Mouse (Mus musculus): ENCODE measurements around the gene Herpud2. TPM values are rescaled to one million over a fixed set of nuclear protein-coding genes. Genes with fewer than 3 reads are reported as not detected.

Gene Herpud2
- 10 to 100 TPM; 46.9 to 47.5 TPM for total RNA-seq (2021)
- long read RNA-seq, experiment 1, transcript Herpud2-201 (8 exons, 2,781 nt), result major isoform, 46 of 56 reads
- long read RNA-seq, experiment 1, partial matches to known transcripts, result 1 of 56 reads
- long read RNA-seq, experiment 1, other reads (novel, unspliced or antisense), result 7 of 56 reads
- long read RNA-seq, experiment 2, transcript Herpud2-201 (8 exons, 2,781 nt), result major isoform, 29 of 43 reads
- long read RNA-seq, experiment 2, partial matches to known transcripts, result 6 of 43 reads
- long read RNA-seq, experiment 2, other reads (novel, unspliced or antisense), result 6 of 43 reads

DNA sequence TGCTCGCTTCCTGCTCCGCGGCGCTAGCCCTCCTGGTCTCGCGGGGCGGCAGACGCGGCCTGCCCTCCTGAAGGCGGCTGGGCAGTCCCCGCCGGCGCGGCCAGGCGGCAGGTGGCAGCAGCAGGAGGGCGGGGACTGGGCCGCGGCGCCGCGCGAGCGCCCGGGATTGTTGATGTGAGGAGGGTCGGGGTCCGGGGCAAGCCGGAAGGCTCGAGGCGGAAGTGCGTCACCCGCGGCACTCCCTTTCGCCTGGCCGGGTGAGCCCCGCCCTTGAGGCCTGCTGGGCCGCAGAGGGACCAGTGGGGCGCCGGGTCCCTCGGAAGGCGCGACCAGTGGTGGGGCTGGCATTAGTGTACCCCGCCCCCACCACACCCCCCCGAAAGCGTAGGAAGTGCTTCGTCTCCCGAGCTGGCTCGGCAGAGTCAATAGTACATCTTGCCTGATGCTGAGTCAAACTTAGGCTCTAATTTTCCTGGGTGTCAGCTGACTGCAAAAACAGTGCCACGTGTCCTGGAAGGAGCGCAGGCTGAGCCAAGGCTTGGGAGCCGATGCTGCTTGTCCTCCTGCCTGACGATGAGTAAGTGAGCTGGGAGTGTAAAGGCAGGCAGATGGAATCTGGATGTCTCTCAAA is at the start of gene Herpud2:
Herpud2 (minus strand) TSS at position 210 of the 631 bp plus-strand sequence.
- peak; percentile 88 to 91 for DNase-seq (ENCODE audit: low spot score in 2 of 2)

DNA sequence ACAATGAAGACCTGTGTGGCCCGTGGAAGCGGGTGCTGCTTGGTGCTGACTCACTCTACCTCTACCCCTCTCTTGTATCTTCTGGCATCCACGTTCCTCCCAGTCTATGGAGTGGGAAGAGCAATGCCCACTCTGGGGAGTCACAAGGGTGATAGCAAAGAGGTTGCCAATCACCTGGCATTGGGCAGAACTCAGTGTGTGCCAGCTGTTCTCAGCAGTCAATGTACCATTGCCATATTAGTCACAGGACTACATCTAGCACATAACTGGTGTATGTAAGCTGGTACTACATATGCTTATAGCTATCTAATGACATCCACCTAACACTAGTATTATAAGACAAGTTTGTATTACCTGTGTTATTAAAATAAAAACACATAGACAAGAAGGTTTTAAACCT is 49.4 kb upstream of the Herpud2 start:
- no peak for DNase-seq (ENCODE audit: low spot score in 2 of 2)

DNA sequence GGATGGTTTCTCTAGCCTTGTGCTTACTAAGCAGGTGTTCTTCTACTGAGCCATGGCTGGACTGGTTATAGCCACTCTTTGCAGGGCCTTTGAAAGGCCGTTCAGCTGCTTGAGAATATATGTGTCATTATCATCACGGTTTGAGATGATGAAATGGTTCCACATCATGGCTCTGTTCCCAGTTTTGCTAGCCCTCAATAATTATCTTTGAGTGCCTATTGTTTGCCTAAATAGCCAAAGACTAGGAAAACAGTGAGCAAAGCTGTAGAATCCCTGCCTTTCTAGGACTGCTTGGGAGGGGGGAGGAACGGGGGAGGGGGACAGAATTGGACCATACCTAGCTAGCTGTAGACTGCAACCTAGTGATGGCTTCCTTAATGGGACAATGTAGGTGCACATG is 48.5 kb upstream of the Herpud2 start:
- DNase-seq (ENCODE audit: low spot score in 2 of 2), result no peak

DNA sequence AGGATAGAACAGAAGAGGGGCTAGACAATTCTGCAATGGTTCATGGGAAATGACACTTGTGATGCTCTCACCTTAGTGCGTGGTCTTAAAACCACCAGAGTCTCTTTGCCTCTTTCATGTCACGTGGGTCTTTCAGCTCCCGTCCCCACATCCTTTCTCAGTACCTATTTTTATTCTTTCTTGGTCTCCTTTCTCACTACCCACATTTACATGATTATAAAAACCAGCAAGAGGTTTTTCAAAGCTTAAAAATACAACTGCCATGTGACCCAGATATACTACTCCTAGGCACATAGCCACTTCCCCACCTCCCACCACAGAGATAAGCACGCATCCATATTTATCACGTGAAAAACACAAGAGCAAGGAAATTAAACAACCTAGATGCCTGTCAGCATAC is 45.1 kb upstream of the Herpud2 start:
- no peak for DNase-seq (ENCODE audit: low spot score in 2 of 2)

DNA sequence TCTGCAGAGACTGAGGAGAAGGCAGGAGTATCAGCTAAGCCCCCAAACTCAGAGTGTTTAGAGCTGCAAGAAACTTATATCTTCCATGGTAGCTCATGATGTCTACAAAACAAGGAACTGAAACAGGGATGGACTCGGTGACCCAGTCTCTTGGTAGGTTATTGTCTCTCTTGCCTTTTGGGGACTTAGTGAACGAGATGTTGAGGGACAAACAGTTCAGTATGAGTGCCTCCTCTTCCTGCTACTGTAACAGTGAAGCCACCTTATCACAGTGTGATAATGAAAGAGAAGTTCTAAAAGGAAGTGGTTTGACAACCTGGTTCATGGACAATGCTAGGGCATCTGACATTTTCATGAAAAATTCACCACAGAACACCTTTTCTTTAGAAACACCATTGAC is 40.0 kb upstream of the Herpud2 start:
- DNase-seq (ENCODE audit: low spot score in 2 of 2), result no peak

DNA sequence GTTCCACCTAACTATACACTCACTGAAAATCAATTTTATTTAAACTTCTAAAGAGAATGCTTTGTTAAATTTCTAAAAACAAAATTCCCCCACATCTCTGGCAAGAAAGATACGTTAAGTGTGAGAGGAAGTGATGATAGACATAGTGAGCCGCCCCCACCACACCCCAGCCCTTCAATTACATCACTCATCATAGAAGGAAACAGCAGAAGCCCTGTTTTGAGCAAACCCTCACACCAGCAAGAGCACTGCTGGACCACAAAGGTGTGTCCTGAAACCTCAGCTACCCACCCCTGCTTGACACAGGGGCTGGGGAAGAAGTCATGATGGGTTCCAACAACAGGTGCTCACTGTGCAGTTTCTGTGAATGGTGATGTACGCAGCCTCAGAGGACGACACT is 34.9 kb upstream of the Herpud2 start:
- DNase-seq (ENCODE audit: low spot score in 2 of 2), result no peak

GRCm38 (mm10) chr9:25185854-25186253 is 34.2 kb upstream of the Herpud2 start:
- DNase-seq (ENCODE audit: low spot score in 2 of 2), result no peak

- no peak for DNase-seq (ENCODE audit: low spot score in 2 of 2)
Observed at GRCm38 (mm10) chr9:25184606-25185005, 33.0 kb upstream of the Herpud2 start.

DNA sequence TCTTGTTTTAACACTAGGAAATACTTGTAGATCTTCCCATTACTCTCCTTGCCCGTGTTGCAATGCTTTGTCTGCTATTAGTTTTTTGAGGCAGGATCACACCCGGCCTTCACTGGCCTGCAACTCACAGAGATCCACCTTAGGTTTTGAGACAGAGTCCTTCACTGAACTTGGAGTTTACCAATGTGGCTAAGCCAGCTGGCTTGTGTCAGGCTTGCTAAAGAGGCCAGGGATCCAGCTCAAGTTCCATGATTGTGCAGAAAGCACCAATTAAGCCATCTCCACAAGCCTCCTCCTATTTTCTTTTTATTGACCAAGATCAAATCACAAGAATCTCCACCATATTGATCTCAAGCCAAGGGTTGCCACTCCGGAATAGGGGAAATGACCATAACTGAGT is 26.4 kb upstream of the Herpud2 start:
- DNase-seq (ENCODE audit: low spot score in 2 of 2), result no peak

DNA sequence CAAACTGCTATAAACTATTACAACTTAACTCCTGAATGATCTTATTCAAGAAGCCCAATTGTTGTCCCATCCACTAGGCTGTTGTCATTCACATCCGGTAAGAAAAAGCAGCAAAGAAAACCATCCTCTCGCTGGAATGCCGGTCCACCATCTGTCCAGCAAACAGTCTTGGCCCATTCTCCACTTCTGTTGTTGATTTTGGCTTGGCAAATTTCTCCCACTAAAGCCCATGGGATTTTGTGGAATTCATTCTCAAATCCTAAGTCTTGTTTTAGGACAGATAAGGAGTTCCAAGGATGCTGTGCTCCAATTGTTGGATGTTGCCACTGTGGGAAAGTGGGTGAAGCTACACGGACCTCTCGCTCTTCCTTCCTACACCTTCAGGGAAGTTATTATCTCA is 25.6 kb upstream of the Herpud2 start:
- no peak for DNase-seq (ENCODE audit: low spot score in 2 of 2)

DNA sequence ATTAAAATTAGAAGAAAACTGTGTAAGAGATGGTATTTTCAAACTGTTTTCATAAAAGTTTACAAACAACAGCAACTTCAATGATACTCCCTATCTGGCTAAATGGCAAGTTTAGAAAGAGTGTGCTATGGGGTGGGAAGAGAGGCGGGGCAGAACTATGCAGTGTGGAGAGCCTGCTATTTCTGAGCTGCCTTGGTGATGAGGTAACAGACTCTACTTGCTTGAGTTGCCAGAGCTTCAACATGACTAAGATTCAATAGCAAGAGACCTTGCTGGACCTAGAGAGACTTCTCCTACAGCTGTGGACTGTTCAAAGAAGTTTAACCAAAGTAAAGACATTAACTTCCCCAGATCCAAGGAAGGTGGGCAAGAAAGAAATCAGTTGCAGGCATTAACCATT is 24.9 kb upstream of the Herpud2 start:
- no peak for DNase-seq (ENCODE audit: low spot score in 2 of 2)

- DNase-seq (ENCODE audit: low spot score in 2 of 2), result peak in 1 of 2 experiments; percentile 33
Observed at GRCm38 (mm10) chr9:25175978-25176377, 24.4 kb upstream of the Herpud2 start.

GRCm38 (mm10) chr9:25175039-25175442 is 23.4 kb upstream of the Herpud2 start:
- peak; percentile 75 to 93 for DNase-seq (ENCODE audit: low spot score in 2 of 2)

DNA sequence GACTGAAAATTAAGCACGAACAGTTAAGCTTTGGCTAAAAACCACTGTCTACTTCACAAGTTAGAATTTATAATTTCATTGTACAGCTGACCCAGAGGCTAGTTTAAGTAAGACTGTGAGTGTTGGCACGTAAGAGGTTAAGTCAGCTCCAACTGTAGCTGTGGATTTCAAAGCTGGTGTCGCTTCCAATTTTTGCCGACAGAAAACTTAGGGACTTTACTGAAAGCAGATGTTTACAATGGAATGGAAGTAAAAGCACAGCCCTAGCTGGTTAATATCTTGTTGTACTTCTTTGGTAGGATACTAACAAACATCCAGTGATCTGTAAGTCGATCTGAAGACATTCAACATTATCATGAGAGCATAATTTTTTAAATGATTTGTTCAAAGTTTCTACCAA is 23.0 kb upstream of the Herpud2 start:
- no peak for DNase-seq (ENCODE audit: low spot score in 2 of 2)

DNA sequence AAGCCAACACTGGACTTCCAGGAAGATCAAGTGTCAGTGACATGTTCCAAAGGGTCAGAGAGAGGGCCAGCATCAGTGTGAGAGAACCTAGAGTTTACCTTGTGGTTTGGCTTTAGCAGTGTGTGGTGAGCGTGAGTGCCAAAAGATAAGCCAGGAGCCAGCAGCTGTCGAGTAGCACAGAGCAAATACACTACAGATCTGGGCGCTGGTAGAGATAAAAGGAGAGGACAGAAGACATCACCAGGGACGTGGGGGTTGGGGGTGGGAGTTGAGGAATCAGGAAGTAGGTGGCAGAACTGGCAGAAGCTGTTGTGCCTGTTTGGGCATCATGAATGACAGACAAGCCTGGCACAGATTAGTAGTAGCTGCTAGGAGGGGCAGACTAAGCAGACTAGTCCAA is 21.6 kb upstream of the Herpud2 start:
- DNase-seq (ENCODE audit: low spot score in 2 of 2), result no peak

GRCm38 (mm10) chr9:25169626-25170025 is 18.0 kb upstream of the Herpud2 start:
- no peak for DNase-seq (ENCODE audit: low spot score in 2 of 2)

- DNase-seq (ENCODE audit: low spot score in 2 of 2), result peak; percentile 71 to 86
Observed at GRCm38 (mm10) chr9:25167458-25168084, 16.0 kb upstream of the Herpud2 start.

- DNase-seq (ENCODE audit: low spot score in 2 of 2), result no peak
Observed at GRCm38 (mm10) chr9:25158218-25158617, 6.6 kb upstream of the Herpud2 start.

- no peak for DNase-seq (ENCODE audit: low spot score in 2 of 2)
Observed at GRCm38 (mm10) chr9:25156377-25156776, 4.8 kb upstream of the Herpud2 start.

GRCm38 (mm10) chr9:25153066-25153465 is 1.4 kb upstream of the Herpud2 start:
- DNase-seq (ENCODE audit: low spot score in 2 of 2), result no peak

DNA sequence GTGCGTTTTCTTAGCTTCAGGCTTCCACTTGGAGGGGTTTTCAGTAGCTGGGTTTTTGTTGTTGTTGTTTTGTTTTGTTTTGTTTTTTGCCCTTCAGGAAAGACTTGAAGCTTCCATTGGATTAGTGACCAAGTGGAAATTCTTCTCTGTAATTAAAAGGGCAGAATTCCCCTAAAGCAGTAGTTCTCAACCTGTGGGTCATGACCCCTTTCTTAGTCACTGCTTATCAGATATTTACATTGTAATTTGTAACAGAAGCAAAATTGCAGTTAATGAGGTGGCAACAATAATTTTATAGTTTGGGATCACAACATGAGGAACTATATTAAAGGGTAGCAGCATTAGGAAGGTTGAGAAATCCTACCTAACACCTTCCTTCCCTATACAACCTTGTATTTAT is 837 bp upstream of the Herpud2 start:
- no peak for DNase-seq (ENCODE audit: low spot score in 2 of 2)

DNA sequence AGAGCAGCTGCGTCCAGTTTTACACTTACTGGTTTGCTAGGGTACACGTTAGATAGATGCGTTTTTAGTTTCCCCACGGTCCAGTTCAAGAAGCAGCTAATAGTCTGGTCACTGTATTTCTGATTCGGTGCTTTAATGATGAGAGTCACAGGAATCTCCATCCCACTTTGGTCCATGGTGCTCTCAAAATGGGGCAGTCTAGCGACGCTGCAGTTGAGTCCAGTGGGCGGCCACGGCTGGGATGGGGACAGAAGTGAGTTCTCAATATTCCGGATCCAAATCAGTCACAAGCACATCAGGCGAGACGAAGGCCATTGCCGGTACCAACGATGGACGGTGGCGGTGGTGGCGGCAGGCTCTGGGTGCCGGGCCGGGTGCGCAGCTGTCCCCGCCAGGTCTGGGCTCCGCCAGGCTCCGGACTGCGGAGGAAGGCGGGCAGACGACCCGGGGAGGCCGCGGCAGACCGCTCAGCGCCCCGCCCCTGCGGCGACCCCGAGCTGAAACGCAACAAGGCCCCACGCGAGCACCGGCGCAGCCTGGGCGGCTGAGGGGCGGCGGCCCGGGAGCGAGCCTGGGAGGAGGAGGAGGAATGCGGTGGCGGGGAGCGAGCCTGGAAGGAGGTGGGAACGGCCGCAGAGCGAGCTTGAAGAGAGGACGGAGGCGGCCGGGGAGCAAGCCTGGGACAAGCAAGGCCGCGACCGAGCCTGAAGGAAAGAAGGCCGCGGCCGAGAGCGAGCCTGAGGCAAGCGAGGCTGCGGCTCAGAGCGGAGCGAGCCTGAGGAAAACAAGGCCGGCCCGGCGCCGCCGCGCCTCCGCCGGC is 619 bp downstream of the Herpud2 start:
- DNase-seq (ENCODE audit: low spot score in 2 of 2), result peak; percentile 10 to 44
